Mouse (Mus musculus) liver, embryonic 12.5 days (tissue): ENCODE data around the gene Htr1f. TPM values are rescaled to one million over a fixed set of nuclear protein-coding genes. Genes with fewer than 3 reads are reported as not detected.
A peak's percentile ranks its signal among the peaks of the same experiment; 100 is the strongest.

Source experiments
- ATAC-seq: fragments of 200-750 bp; cut with Nextera tagmentation; 2 replicates; pipeline ENCODE4 v1.8.0; 2017; ENCODE audit warnings: moderate number of reproducible peaks, mild to moderate bottlenecking, moderate library complexity
- H3K27ac ChIP-seq: fragments of 300-500 bp; sonication (generic); 2 replicates; pipeline ENCODE4 v1.5.1; 2016; ENCODE audit warnings: mild to moderate bottlenecking
- H3K27me3 ChIP-seq: fragments of 300-500 bp; sonication (generic); replicated peaks from 2 replicates; pipeline ENCODE4 v1.6.1; 2016; ENCODE audit warnings: mild to moderate bottlenecking, moderate library complexity
- H3K36me3 ChIP-seq: fragments of 300-500 bp; sonication (generic); 2 replicates; pipeline ENCODE4 v1.6.1; 2016; ENCODE audit warnings: mild to moderate bottlenecking, moderate library complexity
- H3K4me1 ChIP-seq: fragments of 300-500 bp; sonication (generic); 2 replicates; pipeline ENCODE4 v1.6.1; 2016
- H3K4me2 ChIP-seq: fragments of 300-500 bp; sonication (generic); 2 replicates; pipeline ENCODE4 v1.6.1; 2016; ENCODE audit warnings: mild to moderate bottlenecking, moderate library complexity
- H3K4me3 ChIP-seq: fragments of 300-500 bp; sonication (generic); 2 replicates; pipeline ENCODE4 v1.5.1; 2016; ENCODE audit warnings: mild to moderate bottlenecking, moderate library complexity
- H3K9ac ChIP-seq: fragments of 300-500 bp; sonication (generic); 2 replicates; pipeline ENCODE4 v1.6.1; 2016; ENCODE audit warnings: mild to moderate bottlenecking, moderate library complexity
- H3K9me3 ChIP-seq: fragments of 300-500 bp; sonication (generic); replicated peaks from 2 replicates; pipeline ENCODE4 v1.6.1; 2016; ENCODE audit warnings: mild to moderate bottlenecking, moderate library complexity
- WGBS: fragments of 180-500 bp; shearing (Covaris S2); methylation state at CpG from one replicate; pipeline ENCODE4 v1.1.7; 2016; ENCODE audit not compliant: insufficient replicate concordance; 5-methylcytosine and 5-hydroxymethylcytosine counted together
- polyA plus RNA-seq: library from polyadenylated mRNA; unstranded; fragments of >200 nt; fragmentation: Nextera tagmentation; extraction: Ambion mirVana; gene quantifications from 2 replicates; pipeline ENCODE4 v1.2.1, GENCODE M21; 2016

The Htr1f gene
- polyA plus RNA-seq, 1 experiment from 2014 or later = not detected

DNA sequence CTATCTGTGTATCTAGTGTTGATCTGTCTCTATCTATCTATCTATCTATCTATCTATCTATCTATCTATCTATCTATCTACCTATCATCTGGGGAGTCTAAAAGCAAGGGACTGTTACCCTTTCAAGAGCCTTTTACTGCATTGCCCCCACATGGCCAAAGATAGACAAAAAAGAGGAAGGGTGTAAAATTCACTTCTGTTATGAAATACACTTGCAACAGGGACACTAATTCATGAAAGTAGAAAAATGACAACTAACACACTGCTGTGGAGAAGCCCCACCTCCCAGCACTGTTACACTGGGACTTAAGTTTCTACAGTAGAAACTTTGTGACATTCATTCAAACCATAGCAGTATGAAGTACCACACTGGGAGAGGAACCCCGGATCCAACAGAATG lies 170.9 kb downstream of the Htr1f start:
- WGBS = 79% methylated on average over 1 of the region's 1 CpGs
- Histone ChIP-seq H3K9me3 (no peaks in the 10 kb centered on the region), H3K4me1 (no peaks in the 10 kb centered on the region), H3K27me3 (no peaks in the 10 kb centered on the region), H3K4me2 (no peak overlapping the region), H3K27ac (no peak overlapping the region), H3K4me3 (no peak overlapping the region), H3K36me3 (no peaks in the 10 kb centered on the region), H3K9ac (no peak overlapping the region)
- ATAC-seq = no peak

DNA sequence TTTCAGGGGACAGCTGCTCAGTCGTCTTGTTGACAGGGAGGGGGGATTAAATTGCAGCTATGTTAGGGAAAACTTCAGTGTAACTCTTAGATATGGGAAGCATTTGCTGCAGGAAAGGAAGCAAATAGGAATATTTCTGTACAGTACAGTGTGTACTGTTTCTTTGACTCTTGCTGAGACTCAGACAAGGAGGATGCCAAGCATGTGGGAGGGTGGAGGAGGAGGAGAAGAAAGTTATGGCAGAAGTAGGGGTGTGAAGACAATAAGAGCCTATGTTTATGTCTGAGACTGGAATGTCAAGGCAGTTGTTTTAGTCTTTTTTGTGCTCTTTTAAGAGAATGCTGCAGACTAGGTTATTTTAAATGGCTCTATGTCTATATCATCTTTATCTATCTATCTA lies 171.6 kb downstream of the Htr1f start:
- no peaks in the 10 kb centered on the region for H3K36me3 ChIP-seq
- H3K9ac ChIP-seq = no peak overlapping the region
- WGBS = 59% methylated on average over 1 of the region's 1 CpGs
- no peaks in the 10 kb centered on the region for H3K9me3 ChIP-seq
- H3K4me1 ChIP-seq = no peaks in the 10 kb centered on the region
- no peak overlapping the region for H3K27ac ChIP-seq
- no peak overlapping the region for H3K4me3 ChIP-seq
- no peak overlapping the region for H3K4me2 ChIP-seq
- no peaks in the 10 kb centered on the region for H3K27me3 ChIP-seq
- ATAC-seq = no peak

DNA sequence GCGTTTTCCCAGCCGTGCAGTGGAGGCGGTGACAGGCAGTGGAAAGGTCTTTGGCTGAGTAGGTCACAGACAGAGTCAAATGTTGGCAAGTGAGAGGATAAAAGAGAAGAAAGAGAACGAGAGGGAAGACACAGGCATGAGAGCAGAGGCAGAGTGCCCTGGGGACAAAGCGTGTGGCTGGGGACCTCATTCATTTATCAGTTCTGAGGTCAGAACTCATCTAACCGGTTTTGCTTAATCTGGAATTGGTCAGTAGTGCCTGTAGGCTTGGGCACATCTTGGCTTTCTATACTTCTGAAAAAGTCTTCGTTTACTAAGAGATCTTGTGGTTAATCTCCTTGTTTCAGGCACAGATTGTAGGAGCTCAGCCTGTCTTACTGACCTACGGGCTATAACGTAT lies 182.2 kb downstream of the Htr1f start:
- Histone ChIP-seq H3K9ac (no peak overlapping the region), H3K36me3 (no peaks in the 10 kb centered on the region), H3K27me3 (no peaks in the 10 kb centered on the region), H3K4me3 (no peak overlapping the region), H3K4me2 (no peak overlapping the region), H3K9me3 (no peaks in the 10 kb centered on the region), H3K27ac (no peak overlapping the region), H3K4me1 (no peaks in the 10 kb centered on the region)
- no peak for ATAC-seq
- 46% methylated on average over 9 of the region's 9 CpGs for whole genome bisulfite sequencing

DNA sequence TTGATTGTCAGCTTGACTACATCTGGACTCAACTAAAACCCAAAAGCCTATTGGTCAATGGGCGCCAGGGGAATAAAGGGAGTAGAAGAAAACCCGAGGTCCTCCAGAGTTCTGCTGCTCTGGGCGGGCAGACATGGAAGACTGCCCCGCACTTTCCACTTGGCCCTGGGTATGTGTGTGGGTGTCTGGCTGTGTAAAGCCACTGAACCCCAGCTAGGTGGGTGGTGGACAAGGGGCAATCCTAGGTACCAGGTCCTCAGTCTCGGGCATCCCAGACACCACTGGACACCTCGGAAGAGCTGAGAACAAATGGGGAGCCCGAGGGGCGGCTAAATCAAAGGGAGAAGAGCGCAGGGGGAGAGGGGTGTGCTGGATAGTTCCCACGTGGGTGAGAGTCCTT lies 196.9 kb downstream of the Htr1f start:
- H3K4me1 ChIP-seq = no peaks in the 10 kb centered on the region
- no peaks in the 10 kb centered on the region for H3K27me3 ChIP-seq
- no peaks in the 10 kb centered on the region for H3K36me3 ChIP-seq
- H3K27ac ChIP-seq = no peak overlapping the region
- WGBS = 76% methylated on average over 10 of the region's 10 CpGs
- no peak for ATAC-seq
- H3K4me3 ChIP-seq = no peak overlapping the region
- H3K9ac ChIP-seq = no peak overlapping the region
- no peaks in the 10 kb centered on the region for H3K9me3 ChIP-seq
- no peak overlapping the region for H3K4me2 ChIP-seq

DNA sequence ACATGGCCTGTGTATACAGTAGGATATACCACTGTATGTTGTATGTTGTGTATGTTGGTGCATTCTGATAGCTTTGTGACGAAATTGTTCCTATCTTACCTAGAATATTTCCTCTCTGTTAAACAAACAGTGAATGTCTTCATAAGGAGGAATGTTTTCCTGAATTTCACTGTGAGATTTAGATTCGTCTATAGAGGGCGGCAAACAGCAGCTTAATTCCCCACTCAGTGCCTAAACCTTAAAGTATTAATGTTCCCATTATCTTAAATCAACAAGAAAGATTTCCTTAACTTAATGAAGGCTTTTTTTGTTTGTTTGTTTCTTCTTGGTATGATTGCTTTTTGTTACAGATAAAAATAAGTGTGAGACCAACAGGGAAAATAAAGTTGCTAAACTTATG lies 198.5 kb downstream of the Htr1f start:
- no peak for ATAC-seq
- Histone ChIP-seq H3K9me3 (no peaks in the 10 kb centered on the region), H3K4me2 (no peak overlapping the region), H3K27me3 (no peaks in the 10 kb centered on the region), H3K4me3 (no peak overlapping the region), H3K9ac (no peak overlapping the region), H3K27ac (no peak overlapping the region), H3K4me1 (no peaks in the 10 kb centered on the region), H3K36me3 (no peaks in the 10 kb centered on the region)
- WGBS = 20% methylated on average over 3 of the region's 3 CpGs

DNA sequence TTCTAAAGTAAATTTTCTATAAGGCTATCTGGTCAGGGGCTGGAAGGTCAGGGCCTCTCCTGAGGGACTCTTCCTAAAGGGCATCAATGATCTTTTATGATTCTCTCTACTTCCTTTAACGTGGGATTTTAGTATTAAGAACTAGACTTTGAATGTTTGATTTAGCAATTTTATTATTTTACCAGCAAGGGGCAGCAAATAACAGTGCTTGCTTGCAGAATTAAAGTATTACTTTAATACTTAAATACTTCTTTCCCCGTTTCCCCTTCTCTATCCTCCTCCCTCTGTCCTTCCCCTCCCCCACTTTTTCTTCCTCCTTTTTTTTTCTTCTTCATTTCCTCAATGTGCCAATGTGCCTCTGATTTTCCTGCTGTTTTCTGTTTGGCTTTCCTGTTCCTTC lies 202.3 kb downstream of the Htr1f start:
- H3K27ac ChIP-seq = no peak overlapping the region
- no peaks in the 10 kb centered on the region for H3K27me3 ChIP-seq
- no peak overlapping the region for H3K9ac ChIP-seq
- no peaks in the 10 kb centered on the region for H3K9me3 ChIP-seq
- H3K4me3 ChIP-seq = no peak overlapping the region
- ATAC-seq = no peak
- 40% methylated on average over 2 of the region's 2 CpGs for WGBS
- H3K4me1 ChIP-seq = no peaks in the 10 kb centered on the region
- no peak overlapping the region for H3K4me2 ChIP-seq
- no peaks in the 10 kb centered on the region for H3K36me3 ChIP-seq

DNA sequence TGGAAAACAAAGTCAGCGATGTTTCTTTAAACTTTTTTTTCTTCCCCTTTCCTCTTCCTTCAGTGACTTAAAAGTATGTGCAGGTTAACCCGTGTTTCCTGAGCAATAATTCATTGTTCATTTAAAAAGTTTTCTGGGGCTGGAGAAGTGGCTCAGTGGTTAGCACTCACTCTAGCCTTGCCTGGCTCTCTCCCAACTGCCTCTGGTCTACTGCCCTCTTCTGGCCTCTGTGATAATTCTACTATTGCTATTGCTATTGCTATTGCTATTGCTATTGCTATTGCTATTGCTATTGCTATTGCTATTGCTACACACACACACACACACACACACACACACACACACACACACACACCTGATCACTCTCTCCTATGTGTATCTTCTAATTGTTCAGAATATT lies 206.6 kb downstream of the Htr1f start:
- H3K4me2 ChIP-seq = no peak overlapping the region
- H3K27ac ChIP-seq = no peak overlapping the region
- H3K9me3 ChIP-seq = no peaks in the 10 kb centered on the region
- no peaks in the 10 kb centered on the region for H3K27me3 ChIP-seq
- ATAC-seq = no peak
- 55% methylated on average over 2 of the region's 2 CpGs for WGBS
- no peak overlapping the region for H3K9ac ChIP-seq
- no peak overlapping the region for H3K4me3 ChIP-seq
- no peaks in the 10 kb centered on the region for H3K4me1 ChIP-seq
- no peaks in the 10 kb centered on the region for H3K36me3 ChIP-seq

DNA sequence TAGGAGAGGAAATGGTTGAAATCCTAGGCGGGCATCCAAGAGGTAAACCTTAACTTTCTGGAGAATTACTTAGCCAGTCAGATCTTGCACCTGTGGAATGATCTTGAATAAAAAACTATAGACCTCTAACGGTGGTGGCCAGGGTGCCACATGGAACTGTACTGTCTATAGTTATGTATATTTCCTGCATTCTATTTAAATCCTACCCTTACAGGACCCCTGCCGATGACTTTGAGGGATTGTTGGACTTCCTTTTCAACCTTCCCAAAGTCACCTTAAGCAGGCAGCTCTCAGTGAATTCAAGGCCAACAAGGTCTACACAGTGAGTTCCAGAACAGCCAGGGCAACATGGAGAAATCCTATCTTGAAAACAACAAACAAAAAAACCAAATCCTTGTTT lies 216.2 kb downstream of the Htr1f start:
- Histone ChIP-seq H3K4me1 (no peaks in the 10 kb centered on the region; the same call in 1 of the 2 replicates), H3K27ac (no peak overlapping the region), H3K27me3 (no peaks in the 10 kb centered on the region), H3K36me3 (no peaks in the 10 kb centered on the region), H3K4me2 (no peak overlapping the region), H3K9ac (no peak overlapping the region), H3K9me3 (0 out of 2 replicates have a peak, but pooled peaks cover 5% of the 10 kb centered on the region), H3K4me3 (no peak overlapping the region)
- WGBS = 76% methylated on average over 3 of the region's 3 CpGs
- ATAC-seq = no peak

DNA sequence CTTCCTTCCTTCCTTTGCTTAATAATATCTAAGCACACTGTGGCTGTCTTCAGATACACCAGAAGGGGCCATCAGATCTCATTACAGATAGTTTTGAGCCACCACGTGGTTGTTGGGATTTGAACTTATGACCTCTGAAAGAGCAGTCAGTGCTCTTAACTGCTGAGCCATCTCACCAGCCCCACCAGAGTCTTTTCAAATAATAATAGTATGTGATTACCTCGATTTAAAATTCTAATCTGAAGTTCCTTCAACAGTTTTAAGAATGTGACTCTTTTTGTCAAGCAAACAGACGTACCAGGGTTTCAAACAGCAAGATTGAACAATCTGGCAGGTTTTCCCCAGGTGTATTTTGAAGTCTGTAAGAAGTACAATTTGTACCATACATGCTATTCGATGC lies 220.1 kb downstream of the Htr1f start:
- no peak for ATAC-seq
- no peaks in the 10 kb centered on the region for H3K36me3 ChIP-seq

DNA sequence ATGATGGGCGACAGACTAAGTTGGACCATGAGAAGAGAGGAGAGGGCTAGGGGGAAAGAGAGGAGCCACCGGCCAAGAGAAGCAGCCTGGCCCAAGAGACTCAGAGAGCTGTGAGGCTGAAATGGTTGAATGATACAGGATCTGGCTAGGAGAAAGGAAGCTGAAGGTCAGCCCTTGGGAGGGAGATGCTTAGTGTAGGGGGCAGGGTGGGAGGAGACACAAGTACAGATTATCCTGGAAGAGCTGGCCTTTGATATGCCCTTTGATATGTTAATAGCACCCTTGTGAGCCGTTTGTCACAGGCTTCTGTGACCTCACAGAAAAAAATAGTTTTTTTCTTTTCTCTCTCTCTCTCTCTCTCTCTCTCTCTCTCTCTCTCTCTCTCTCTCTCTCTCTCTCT lies 220.5 kb downstream of the Htr1f start:
- H3K4me1 ChIP-seq = no peaks in the 10 kb centered on the region; the same call in 1 of the 2 replicates
- no peak overlapping the region for H3K4me3 ChIP-seq
- H3K27ac ChIP-seq = no peak overlapping the region
- H3K9me3 ChIP-seq = 0 out of 2 replicates have a peak, but pooled peaks cover 5% of the 10 kb centered on the region
- H3K9ac ChIP-seq = no peak overlapping the region
- ATAC-seq = no peak
- H3K4me2 ChIP-seq = no peak overlapping the region
- H3K27me3 ChIP-seq = no peaks in the 10 kb centered on the region
- no peaks in the 10 kb centered on the region for H3K36me3 ChIP-seq
- WGBS = 25% methylated on average over 3 of the region's 3 CpGs

More for the DNA sequence above, 220.1 kb downstream of the Htr1f start:
- H3K9ac ChIP-seq = no peak overlapping the region
- H3K27me3 ChIP-seq = no peaks in the 10 kb centered on the region
- H3K4me1 ChIP-seq = no peaks in the 10 kb centered on the region; the same call in 1 of the 2 replicates
- no peak overlapping the region for H3K27ac ChIP-seq
- WGBS = 46% methylated on average over 4 of the region's 4 CpGs
- no peak overlapping the region for H3K4me2 ChIP-seq
- no peak overlapping the region for H3K4me3 ChIP-seq
- 0 out of 2 replicates have a peak, but pooled peaks cover 5% of the 10 kb centered on the region for H3K9me3 ChIP-seq

DNA sequence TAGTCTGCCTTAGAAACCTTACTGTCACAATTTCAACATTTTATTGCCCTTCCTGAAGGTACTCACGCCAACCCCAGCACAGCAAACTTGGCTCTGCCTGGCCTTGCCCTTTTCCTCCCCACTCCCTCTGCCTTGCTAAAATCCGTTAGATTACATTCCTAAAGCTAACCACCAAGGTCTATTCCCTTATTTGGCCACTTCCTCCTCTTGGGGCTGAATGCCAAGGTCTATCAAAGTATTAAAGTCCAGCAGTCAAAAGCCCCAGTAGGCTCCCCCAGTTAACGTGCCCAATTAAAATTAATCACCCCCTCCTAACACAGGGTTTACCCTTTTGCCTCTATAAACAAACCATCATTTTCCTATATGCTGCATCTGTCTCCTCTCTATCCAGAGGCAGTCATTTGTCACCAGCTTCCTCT lies 221.2 kb downstream of the Htr1f start:
- no peaks in the 10 kb centered on the region; the same call in 1 of the 2 replicates for H3K4me1 ChIP-seq
- H3K9me3 ChIP-seq = 0 out of 2 replicates have a peak, but pooled peaks cover 5% of the 10 kb centered on the region
- no peak overlapping the region for H3K4me3 ChIP-seq
- no peak overlapping the region for H3K27ac ChIP-seq
- 15% methylated on average over 3 of the region's 3 CpGs for WGBS
- H3K4me2 ChIP-seq = no peak overlapping the region
- peak; percentile 44; the same call in 1 of the 2 replicates for ATAC-seq
- H3K27me3 ChIP-seq = no peaks in the 10 kb centered on the region
- H3K36me3 ChIP-seq = no peaks in the 10 kb centered on the region
- no peak overlapping the region for H3K9ac ChIP-seq

DNA sequence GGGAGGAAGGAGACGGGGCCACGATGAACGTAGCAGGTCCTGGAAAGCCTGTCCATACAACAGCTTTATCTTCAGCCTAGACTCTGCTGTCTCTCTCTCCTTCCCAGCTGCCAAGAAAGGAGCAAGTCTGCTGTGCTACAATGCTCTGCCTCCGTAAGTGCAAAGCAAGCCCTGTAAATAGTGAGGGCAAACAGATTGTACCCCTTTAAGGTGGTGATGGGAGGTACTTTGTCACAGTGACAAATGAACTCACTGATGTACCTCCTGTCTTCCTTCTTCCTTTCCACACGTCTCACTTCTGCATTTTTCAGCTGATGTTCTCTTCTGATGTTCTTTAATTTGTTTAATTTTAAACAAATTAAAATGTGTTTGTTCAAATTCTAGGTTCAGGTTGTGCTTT lies 221.8 kb downstream of the Htr1f start:
- no peaks in the 10 kb centered on the region for H3K36me3 ChIP-seq
- H3K27me3 ChIP-seq = no peaks in the 10 kb centered on the region
- whole genome bisulfite sequencing = 45% methylated on average over 5 of the region's 5 CpGs
- no peak overlapping the region for H3K27ac ChIP-seq
- no peak for ATAC-seq
- 0 out of 2 replicates have a peak, but pooled peaks cover 5% of the 10 kb centered on the region for H3K9me3 ChIP-seq
- H3K4me3 ChIP-seq = no peak overlapping the region
- H3K9ac ChIP-seq = no peak overlapping the region
- H3K4me1 ChIP-seq = no peaks in the 10 kb centered on the region; the same call in 1 of the 2 replicates
- H3K4me2 ChIP-seq = no peak overlapping the region

DNA sequence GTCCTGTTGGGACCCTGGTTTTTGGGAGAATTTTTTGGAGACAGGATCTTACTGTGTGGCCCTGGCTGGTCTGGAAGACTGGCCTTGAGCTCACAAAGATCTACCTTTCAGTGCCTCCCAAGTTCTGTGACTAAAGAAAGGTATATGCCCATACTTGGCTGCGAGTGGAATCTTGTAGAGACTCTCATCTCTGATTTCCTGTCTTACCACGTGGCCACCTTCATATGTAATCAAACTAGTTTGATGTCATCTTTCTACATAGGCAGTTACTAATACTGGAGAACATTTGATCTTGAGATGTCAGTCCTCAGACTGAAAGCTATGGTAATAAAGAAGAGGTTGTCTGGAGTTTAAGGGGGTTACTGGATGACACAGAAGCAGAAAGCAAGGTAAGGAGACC lies 224.2 kb downstream of the Htr1f start:
- no peaks in the 10 kb centered on the region; the same call in 1 of the 2 replicates for H3K4me1 ChIP-seq
- 56% methylated on average over 2 of the region's 2 CpGs for WGBS
- no peak for ATAC-seq

More for the DNA sequence above, 224.2 kb downstream of the Htr1f start:
- H3K9ac ChIP-seq = no peak overlapping the region
- H3K4me3 ChIP-seq = no peak overlapping the region
- no peaks in the 10 kb centered on the region for H3K36me3 ChIP-seq
- no peak overlapping the region for H3K4me2 ChIP-seq
- H3K9me3 ChIP-seq = no peaks in the 10 kb centered on the region
- no peaks in the 10 kb centered on the region for H3K27me3 ChIP-seq
- H3K27ac ChIP-seq = no peak overlapping the region
